Mouse (Mus musculus): ENCODE results near the gene Clec2g.

GRCm38 (mm10) chr6:128969741-128970140, 35.6 kb downstream of the Clec2g start:
- TF ChIP-seq CTCF (IDR thresholded peaks at IDR 0.05; ENCODE audit: insufficient read depth, low read length) (no peak), POLR2A (IDR thresholded peaks at IDR 0.05; ENCODE audit: borderline replicate concordance, extremely low read depth, low read depth, low read length) (no peak)
